In the genomic region with DNA sequence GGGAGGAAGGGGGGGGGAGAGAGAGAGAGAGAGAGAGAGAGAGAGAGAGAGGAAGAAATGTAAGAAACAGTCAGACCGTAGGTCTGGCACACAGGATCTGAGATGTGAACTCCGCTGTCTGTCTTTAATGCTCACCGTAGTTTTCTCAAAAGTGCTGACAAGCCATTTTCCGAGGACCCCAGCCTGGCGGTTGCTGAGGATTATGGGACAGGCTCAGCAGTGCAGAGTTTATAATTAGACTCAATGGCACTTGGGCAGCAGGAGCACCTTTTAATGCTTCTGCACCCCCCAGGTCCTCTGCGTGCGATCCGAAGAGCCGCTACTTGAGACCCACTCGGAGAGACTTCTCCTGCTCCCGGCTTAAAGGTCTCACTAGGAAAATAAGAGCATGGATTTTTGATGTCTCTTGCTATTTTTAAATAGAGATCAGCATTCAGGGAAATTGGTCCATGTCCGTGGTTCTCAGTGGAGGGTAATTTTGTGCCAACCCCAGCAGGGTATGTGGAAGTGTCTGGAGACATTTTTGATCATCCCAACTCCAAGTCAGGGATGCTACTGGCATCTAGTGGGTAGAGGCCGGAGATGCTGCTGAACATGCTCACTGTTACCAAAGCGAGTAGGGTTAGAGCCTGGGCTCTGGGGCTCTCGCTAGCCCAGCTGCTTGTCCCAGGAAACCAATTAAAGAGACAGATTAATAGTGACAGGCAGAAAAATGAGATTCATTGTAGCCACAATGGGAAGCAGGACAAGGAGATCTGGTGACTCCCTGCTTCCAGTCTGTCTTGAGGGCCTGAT, we compare ENCODE assay signal across 15 mouse cellular contexts.
DNase-seq lines count a peak whose midpoint lies in the region; ATAC-seq and TF ChIP-seq lines count a peak whose summit lies in the region.
"Had no signal": no experiment of that assay in that cellular context is flagged by ENCODE, and none has a peak within 500 bp of the region (broad histone marks: within the 10 kb centered on the region; RNA-seq: fewer than 3 reads in every experiment).

No protein-coding gene starts in this region.

- peak overlapping the region; percentile 55 for H3K4me2 ChIP-seq in heart, embryonic 15.5 days
- H3K4me2 ChIP-seq in CH12.LX (ENCODE audit: insufficient read depth, low read depth, poor library complexity, severe bottlenecking): no peak overlapping the region
- H3K4me2 ChIP-seq in hindbrain, embryonic 16.5 days (ENCODE audit: low read length): peak overlapping the region; percentile 24
- H3K4me2 ChIP-seq: embryonic facial prominence, embryonic 12.5 days; intestine, embryonic 15.5 days had no signal

- in situ Hi-C loops in CH12.LX (cut with MboI; ENCODE audit: low pct_ligation_motif_present, low pct_unique_long_range_greater_than_20kb, low sequenced_read_pairs): no loop called here

- intact Hi-C loops in heart, adult 2 months (cut with DNase I): no loop called here

- H3K27ac ChIP-seq in heart, embryonic 15.5 days: no peak overlapping the region
- H3K27ac ChIP-seq in heart, adult 2 months: no peak overlapping the region
- H3K27ac ChIP-seq in CH12.LX (ENCODE audit: insufficient read depth, low read depth): no peak overlapping the region
- no peak overlapping the region for H3K27ac ChIP-seq in hindbrain, embryonic 16.5 days (ENCODE audit: low read depth, low read length)
- H3K27ac ChIP-seq: embryonic facial prominence, embryonic 12.5 days; intestine, embryonic 15.5 days; stomach, postnatal 0 days had no signal

- TF ChIP-seq RAD21 in CH12.LX (IDR thresholded peaks at IDR 0.05; ENCODE audit: low read depth, low read length): no peak

- dilution Hi-C loops in CH12.LX (cut with MboI; ENCODE audit: extremely low pct_ligation_motif_present, extremely low pct_unique_long_range_greater_than_20kb, low sequenced_read_pairs): no loop called here

- ATAC-seq in cerebellum, adult (ENCODE audit: insufficient number of reproducible peaks, low FRiP score, low TSS enrichment): no peak
- no peak for ATAC-seq in heart, embryonic 15.5 days (replicated peaks; ENCODE audit: insufficient number of reproducible peaks, insufficient read depth, low FRiP score, low read depth)
- peak; percentile 69 for ATAC-seq in hindbrain, embryonic 16.5 days
- ATAC-seq: intestine, embryonic 15.5 days; Patski had no signal

- H3K9ac ChIP-seq in heart, embryonic 15.5 days: no peak overlapping the region
- no peak overlapping the region for H3K9ac ChIP-seq in heart, adult 2 months (ENCODE audit: low read depth, low read length)
- H3K9ac ChIP-seq in CH12.LX (ENCODE audit: insufficient read depth, low read depth): no peak overlapping the region
- H3K9ac ChIP-seq in hindbrain, embryonic 16.5 days (ENCODE audit: low read depth, low read length): no peak overlapping the region
- H3K9ac ChIP-seq: embryonic facial prominence, embryonic 12.5 days; intestine, embryonic 15.5 days had no signal

- no peak for TF ChIP-seq CTCF in heart, adult 2 months (IDR thresholded peaks at IDR 0.05)
- TF ChIP-seq CTCF in CH12.LX (conservative IDR thresholded peaks at IDR 0.05 in 1 of 2, IDR thresholded peaks at IDR 0.05 in 1 of 2; ENCODE audit: low read depth in 2 of 2, low read length in 2 of 2): no peak

- peak overlapping the region; percentile 16; the same call in 1 of the 2 replicates for H3K4me3 ChIP-seq in heart, embryonic 15.5 days
- no peak overlapping the region for H3K4me3 ChIP-seq in heart, adult 2 months
- H3K4me3 ChIP-seq in CH12.LX (replicated peaks in 1 of 3; ENCODE audit: low read depth in 2 of 3, low read length in 2 of 3, poor library complexity in 1 of 3): no peak overlapping the region
- no peak overlapping the region for H3K4me3 ChIP-seq in hindbrain, embryonic 16.5 days (ENCODE audit: low read length)
- H3K4me3 ChIP-seq: embryonic facial prominence, embryonic 12.5 days; intestine, embryonic 15.5 days had no signal

- peak; percentile 79 to 81 for DNase-seq in cerebellum, postnatal 14 days
- DNase-seq in heart, adult 2 months: no peak
- DNase-seq in CH12.LX (ENCODE audit: extremely low read depth): no peak
- no peak for DNase-seq in thymus, postnatal 10 days (ENCODE audit: low spot score in 2 of 2)
- no peak for DNase-seq in urinary bladder, postnatal 10 days (ENCODE audit: low spot score)
- DNase-seq: adrenal gland, postnatal 10 days; lung, adult 18-20 months; right cerebral cortex, adult 18-20 months had no signal

- H3K27me3 ChIP-seq in heart, embryonic 15.5 days: no peaks in the 10 kb centered on the region
- H3K27me3 ChIP-seq in heart, adult 2 months (ENCODE audit: control insufficient read depth, insufficient read depth, low read length): no peaks in the 10 kb centered on the region; the same call in 1 of the 2 replicates
- peaks cover 4% of the 10 kb centered on the region for H3K27me3 ChIP-seq in CH12.LX (replicated peaks)
- no peaks in the 10 kb centered on the region for H3K27me3 ChIP-seq in hindbrain, embryonic 16.5 days (replicated peaks; ENCODE audit: control insufficient read depth, insufficient read depth, low read length)
- H3K27me3 ChIP-seq: embryonic facial prominence, embryonic 12.5 days; intestine, embryonic 15.5 days had no signal

- TF ChIP-seq POLR2A in heart, adult 2 months (IDR thresholded peaks at IDR 0.05; ENCODE audit: insufficient read depth, low read depth, low read length): no peak
- no peak for TF ChIP-seq POLR2A in CH12.LX (IDR thresholded peaks at IDR 0.05; ENCODE audit: low read depth, low read length)

- H3K4me1 ChIP-seq in heart, embryonic 15.5 days (replicated peaks): 0 out of 2 replicates have a peak, but pooled peaks cover 2% of the 10 kb centered on the region
- no peaks in the 10 kb centered on the region for H3K4me1 ChIP-seq in heart, adult 2 months (ENCODE audit: control insufficient read depth, insufficient read depth, low read length)
- H3K4me1 ChIP-seq in CH12.LX (ENCODE audit: control insufficient read depth in 1 of 2, insufficient read depth in 2 of 2): no peaks in the 10 kb centered on the region
- H3K4me1 ChIP-seq in hindbrain, embryonic 16.5 days (ENCODE audit: control insufficient read depth, insufficient read depth, low read depth, low read length): peaks cover 22% of the 10 kb centered on the region
- H3K4me1 ChIP-seq: intestine, embryonic 15.5 days had no signal

- H3K36me3 ChIP-seq in heart, embryonic 15.5 days: no peaks in the 10 kb centered on the region
- no peaks in the 10 kb centered on the region for H3K36me3 ChIP-seq in heart, adult 2 months (ENCODE audit: control insufficient read depth, insufficient read depth, low read length)
- no peaks in the 10 kb centered on the region for H3K36me3 ChIP-seq in CH12.LX (replicated peaks in 1 of 2; ENCODE audit: control insufficient read depth in 1 of 2, insufficient read depth in 1 of 2, low read length in 1 of 2)
- no peaks in the 10 kb centered on the region for H3K36me3 ChIP-seq in hindbrain, embryonic 16.5 days (ENCODE audit: control insufficient read depth, insufficient read depth, low read length)
- H3K36me3 ChIP-seq: embryonic facial prominence, embryonic 12.5 days; intestine, embryonic 15.5 days had no signal

- TF ChIP-seq EP300 in heart, adult 2 months (IDR thresholded peaks at IDR 0.05; ENCODE audit: insufficient read depth, low read depth, low read length): no peak
- TF ChIP-seq EP300 in CH12.LX (IDR thresholded peaks at IDR 0.05; ENCODE audit: low read length): no peak

- H3K79me2 ChIP-seq in heart, adult 2 months (replicated peaks; ENCODE audit: control insufficient read depth, insufficient read depth, low read length): no peaks in the 10 kb centered on the region
- no peaks in the 10 kb centered on the region for H3K79me2 ChIP-seq in CH12.LX (replicated peaks; ENCODE audit: control insufficient read depth, extremely low read depth, insufficient read depth, poor library complexity, severe bottlenecking)

- no peaks in the 10 kb centered on the region for H3K9me3 ChIP-seq in heart, embryonic 15.5 days (replicated peaks)
- H3K9me3 ChIP-seq in CH12.LX (replicated peaks; ENCODE audit: low read length): no peaks in the 10 kb centered on the region
- no peaks in the 10 kb centered on the region for H3K9me3 ChIP-seq in hindbrain, embryonic 16.5 days (ENCODE audit: control insufficient read depth, low read length)
- H3K9me3 ChIP-seq: embryonic facial prominence, embryonic 12.5 days; intestine, embryonic 15.5 days had no signal

- WGBS in heart, embryonic 15.5 days: 45% methylated on average over 15 of the region's 15 CpGs
- 58% methylated on average over 15 of the region's 15 CpGs for WGBS in heart, adult 2 months
- WGBS in hindbrain, embryonic 16.5 days: 59% methylated on average over 15 of the region's 15 CpGs

TF ChIP-seq in CH12.LX, 34 proteins besides CTCF, POLR2A, EP300 and RAD21:
- TF ChIP-seq RCOR1 (conservative IDR thresholded peaks at IDR 0.05; ENCODE audit: low read depth, low read length) (no peak), MAFK (IDR thresholded peaks at IDR 0.05; ENCODE audit: insufficient replicate concordance, low read length) (peak; percentile 54; the same call in 1 of the 2 replicates), JUND (conservative IDR thresholded peaks at IDR 0.05; ENCODE audit: low read depth, low read length) (no peak), MXI1 (IDR thresholded peaks at IDR 0.05; ENCODE audit: low read depth, low read length) (no peak), KAT2A (IDR thresholded peaks at IDR 0.05; ENCODE audit: insufficient replicate concordance, low read length) (no peak), SIN3A (IDR thresholded peaks at IDR 0.05; ENCODE audit: low read length) (no peak), USF1 (IDR thresholded peaks at IDR 0.05; ENCODE audit: low read depth, low read length) (no peak)

Comparison
In these comparisons a context has a peak if more than half of its experiments do, and no peak if none do; other contexts are left out.
1. DNase-seq: peak in cerebellum, postnatal 14 days (2 of 2); none in heart, adult 2 months (0 of 2), CH12.LX (single experiment), thymus, postnatal 10 days (0 of 2) and urinary bladder, postnatal 10 days (single experiment).